Mouse (Mus musculus): ENCODE measurements around the gene Dnajc27. TPM values are rescaled to one million over a fixed set of nuclear protein-coding genes. Genes with fewer than 3 reads are reported as not detected.

Gene Dnajc27
- total RNA-seq, 1 experiment from 2014 or later, result 4.9 TPM

DNA sequence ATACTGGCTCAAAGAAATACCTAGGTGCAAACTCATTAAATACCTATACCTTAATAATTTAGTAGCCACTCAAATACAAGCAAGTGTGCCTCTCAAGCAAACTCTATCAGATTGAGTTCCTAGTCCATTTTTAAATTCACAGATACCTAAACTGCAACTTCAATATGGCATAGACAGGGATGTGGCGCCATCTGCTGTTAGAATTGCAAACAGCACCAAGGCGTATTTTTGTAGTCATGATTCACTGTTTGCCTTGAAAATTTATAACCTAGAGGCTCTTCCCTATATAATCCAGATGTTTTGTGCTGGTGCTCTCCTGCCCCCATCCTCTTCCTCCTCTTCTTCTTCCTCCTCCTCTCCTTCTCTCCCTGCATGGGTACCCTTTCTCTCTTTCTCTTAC lies 2.1 kb upstream of the Dnajc27 start:
- peak; percentile 82 for DNase-seq

DNA sequence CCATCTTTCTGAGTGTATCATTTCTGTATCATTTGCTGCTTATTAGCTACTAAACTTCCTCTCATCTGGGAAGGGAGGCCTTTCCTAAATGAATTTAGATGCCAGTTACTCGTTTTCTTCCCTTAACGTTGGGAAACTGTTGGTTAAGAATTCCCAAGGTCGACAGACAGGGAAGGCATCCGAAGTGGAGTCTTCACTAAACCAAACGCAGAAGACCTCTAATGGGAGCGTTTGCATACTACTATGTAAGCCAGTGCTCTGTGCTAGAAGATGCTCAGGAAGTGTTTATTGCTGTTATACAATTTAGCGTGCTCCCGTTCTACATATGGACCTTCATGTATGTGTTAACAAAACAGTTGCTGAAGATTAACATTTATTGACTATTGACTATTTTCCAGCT lies 1.1 kb downstream of the Dnajc27 start:
- DNase-seq, result no peak

DNA sequence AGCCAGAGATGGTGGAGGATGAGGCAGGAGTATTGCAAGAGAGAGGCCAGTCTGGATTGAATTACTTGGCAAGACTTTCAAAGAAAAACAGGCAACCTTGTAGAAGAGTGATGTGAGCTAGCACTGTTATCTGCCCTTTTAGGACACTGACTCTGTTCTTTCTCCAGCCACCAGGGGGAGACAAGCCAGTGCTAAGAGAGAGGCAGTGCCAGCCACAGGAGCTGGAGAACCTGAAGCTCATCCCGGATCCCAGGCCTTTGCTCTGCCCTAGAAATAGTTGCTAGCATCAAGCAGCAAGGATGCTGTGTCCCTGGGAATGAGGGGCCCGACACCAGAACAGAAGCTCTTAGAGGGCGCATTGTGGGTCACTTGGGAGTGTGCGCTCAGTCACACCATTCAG lies 25.0 kb downstream of the Dnajc27 start:
- peak; percentile 92 for DNase-seq

DNA sequence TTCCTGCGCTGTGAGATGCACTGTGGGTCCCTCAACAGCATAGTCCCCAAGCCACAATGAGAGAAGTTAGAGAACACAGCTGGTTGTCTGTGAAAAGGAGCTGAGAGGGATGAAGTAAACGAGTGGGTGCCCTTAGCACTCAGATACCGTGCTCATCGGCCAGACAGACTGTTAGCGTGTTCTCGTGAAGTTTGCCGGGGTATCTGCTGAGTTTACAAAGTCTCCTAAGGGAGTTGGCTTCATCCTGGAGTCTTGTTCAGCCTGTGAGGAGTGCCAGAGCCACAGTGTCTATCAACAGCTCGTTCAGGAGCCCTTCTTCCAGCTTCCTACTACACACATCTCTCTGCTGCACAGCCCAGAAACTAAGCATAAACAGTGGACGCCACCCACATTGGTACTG lies 33.7 kb downstream of the Dnajc27 start:
- no peak for DNase-seq

- no peak for DNase-seq
Measured at GRCm38 (mm10) chr12:4117136-4117535, 34.8 kb downstream of the Dnajc27 start.

DNA sequence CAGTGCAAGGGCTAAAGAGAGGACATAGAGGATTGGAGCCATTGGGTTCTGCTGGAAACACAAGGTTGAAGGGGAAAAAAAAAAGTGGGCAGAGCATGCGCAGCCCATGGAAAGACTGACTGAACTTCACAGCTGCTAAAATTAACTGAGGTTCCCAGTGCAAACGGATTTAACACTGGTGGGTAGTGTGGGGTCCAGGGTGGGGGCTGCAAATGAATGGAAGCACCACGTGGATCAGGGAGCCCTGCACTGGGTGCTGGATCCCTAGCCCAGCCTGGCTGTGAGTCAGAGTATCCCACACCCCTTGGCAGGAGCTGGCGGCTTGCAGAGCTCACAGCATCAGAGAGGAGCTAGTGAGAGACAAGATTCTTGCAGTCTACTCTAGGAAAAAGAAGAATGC lies 35.2 kb downstream of the Dnajc27 start:
- DNase-seq, result no peak

GRCm38 (mm10) chr12:4127346-4127745 lies 45.0 kb downstream of the Dnajc27 start:
- no peak for DNase-seq

DNA sequence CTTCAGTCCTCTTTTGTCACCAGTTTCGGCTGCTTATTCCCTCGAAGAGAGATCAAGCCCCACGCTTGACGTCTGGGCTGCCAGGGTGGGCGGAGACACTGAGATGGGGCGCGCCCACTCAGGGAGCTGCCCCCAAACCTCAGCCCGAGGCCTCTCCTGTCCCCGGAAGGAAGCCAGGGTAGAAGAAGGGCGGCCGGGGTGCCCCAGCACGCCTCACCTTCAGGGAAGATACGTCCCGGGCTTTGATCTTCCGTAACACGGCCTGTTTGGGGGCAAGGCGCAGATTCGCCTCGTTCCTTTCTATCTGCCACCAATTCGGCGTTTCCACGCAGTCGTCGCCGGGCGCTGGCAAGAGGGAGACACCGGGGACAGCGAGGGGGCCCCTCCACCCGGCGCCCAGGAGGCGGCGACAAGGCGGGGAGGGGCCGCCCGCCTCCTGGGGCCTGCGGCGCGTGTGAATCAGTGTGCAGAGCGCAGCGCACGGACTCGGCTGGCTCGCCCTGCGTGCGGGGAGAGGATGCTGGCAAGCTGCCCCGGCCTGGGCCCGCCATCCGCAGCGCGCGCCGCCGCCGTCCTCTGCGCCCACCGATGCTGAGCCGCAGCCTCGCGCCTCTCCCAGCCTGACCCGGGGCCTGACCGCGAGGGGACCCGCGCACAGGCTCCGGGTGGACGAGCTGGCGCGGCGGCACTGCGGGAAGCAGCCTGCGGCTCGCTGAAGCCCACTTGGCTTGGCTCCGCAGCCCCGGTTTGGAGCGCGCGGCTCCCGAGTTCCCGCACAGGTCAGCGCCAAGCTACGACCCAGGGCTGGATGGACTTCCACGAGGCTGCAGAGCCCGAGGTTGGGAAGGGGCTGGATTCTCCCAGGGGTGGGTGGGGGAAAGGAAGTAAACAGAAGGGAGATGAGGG lies 50.8 kb downstream of the Dnajc27 start, which contains the start of gene Adcy3:
TSS of gene Adcy3 (plus strand) at position 163 of the 906 bp plus-strand sequence.
- DNase-seq, result peak; percentile 80

GRCm38 (mm10) chr12:4133847-4134212 lies 51.4 kb downstream of the Dnajc27 start:
- peak; percentile 24 for DNase-seq

- no peak for DNase-seq
Measured at GRCm38 (mm10) chr12:4143179-4143578, 60.8 kb downstream of the Dnajc27 start.

DNA sequence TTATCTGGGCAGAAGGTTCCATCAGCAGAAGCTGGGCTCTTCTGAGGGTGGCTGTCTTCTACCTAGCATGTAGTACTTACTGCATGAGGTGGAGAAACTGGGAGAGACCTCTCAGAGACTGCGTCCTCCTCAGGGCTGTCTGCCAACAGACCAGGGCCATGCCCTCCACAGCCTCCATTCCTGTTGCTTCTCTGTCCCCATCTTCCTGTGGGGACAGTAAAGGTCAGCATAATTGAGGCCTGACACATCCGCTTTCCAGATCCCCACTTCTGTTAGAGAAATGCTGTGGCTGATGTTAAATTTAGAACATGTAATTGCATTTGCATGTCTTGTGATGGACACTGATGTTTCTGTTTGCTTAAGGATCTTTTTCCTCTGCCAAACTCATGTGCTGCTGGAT lies 68.6 kb downstream of the Dnajc27 start:
- DNase-seq, result peak; percentile 25

DNA sequence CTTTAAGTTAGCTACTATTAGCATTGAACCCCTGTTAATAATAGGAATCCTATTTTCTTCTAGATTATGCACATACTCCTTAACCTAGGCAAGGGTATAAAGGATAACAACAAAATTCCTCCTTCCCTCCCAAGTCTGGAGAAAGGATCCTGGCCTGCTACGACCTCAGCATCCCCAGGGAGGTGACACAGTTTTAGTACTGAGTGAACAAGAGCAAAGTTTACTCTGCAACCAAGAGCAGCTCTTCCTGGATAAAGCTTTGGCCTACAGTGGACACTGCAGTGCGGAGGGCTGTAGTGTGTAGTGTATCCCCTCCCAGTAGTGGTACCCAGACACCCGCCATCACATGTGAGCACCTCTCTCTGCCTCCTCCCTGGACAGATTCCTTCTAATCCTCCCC lies 69.6 kb downstream of the Dnajc27 start:
- peak; percentile 62 for DNase-seq

- DNase-seq, result no peak
Measured at GRCm38 (mm10) chr12:4157466-4157865, 75.1 kb downstream of the Dnajc27 start.

GRCm38 (mm10) chr12:4158179-4158578 lies 75.8 kb downstream of the Dnajc27 start:
- no peak for DNase-seq

GRCm38 (mm10) chr12:4158868-4159632 lies 76.7 kb downstream of the Dnajc27 start:
- DNase-seq, result peak; percentile 21

Other genes starting within 250 kb of the Dnajc27 start
- gene Pomc, start 127.6 kb upstream of the Dnajc27 start, total RNA-seq (2021), result 0.79 and 1.2 TPM in 2 replicates
- gene Efr3b, start 43.7 kb upstream of the Dnajc27 start, total RNA-seq (2021), result 5.4 and 7.0 TPM in 2 replicates
- 28.4 and 36.3 TPM in 2 replicates for gene Adcy3, start 50.5 kb downstream of the Dnajc27 start, total RNA-seq (2021)
- 6.2 and 6.5 TPM in 2 replicates for gene Ptrhd1, start 151.4 kb downstream of the Dnajc27 start, total RNA-seq (2021)
- 10.0 and 11.6 TPM in 2 replicates for gene Cenpo, start 151.7 kb downstream of the Dnajc27 start, total RNA-seq (2021)

All from adrenal gland, postnatal 14 days (tissue).